Mouse (Mus musculus) layer of hippocampus, adult 9-10 months (tissue): ENCODE data around the gene Llph.
"Not testable (repeated sequence)": the region's sequence is repeated elsewhere in the genome, so short reads cannot be mapped to it uniquely, and the experiment has no call there.

Source experiments
- DNase-seq: peaks from one replicate; pipeline ENCODE4 v3.0.0; 2022; ENCODE audit warnings: low spot score

Gene Llph

DNA sequence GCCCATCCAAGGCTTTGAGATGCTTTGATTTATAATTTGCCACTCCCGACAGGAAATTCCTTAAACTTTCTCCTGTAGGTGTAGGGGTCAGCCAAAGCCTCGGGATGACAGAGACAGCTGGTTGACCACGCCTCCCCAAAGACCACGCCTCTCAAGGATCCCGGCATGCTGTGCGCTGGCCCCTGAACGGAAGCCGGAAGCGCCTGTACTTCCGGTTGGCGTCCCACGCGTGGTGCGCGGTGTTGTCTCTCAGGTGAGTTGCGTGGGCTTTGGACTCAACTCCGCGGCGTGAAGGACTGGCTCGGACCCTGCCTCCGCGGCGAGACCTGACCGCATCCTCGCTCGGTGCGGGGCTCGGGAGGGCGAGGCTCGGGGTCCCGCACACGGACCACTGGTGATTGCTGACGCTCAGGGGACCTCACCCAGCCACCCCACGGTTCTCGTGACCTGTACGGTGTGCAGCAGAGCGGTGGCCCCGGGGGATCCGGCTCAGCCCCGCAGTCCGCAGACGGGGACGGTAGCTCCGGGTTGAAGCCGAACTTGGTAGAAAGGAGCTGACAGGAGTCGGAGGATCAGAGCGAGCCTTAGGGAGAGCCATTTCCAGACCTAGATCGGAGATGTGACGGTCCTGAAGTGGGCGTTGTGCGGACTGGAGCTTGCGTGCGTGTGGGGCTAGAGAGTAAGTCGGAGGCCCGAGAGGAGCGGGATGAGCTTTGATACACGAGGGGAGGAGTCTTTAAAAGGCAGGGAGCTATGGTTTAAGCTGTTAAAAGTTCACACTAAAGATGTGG is at the start of gene Llph:
Llph (plus strand) TSS at position 200 of the 791 bp plus-strand sequence.
- DNase-seq, result no peak

DNA sequence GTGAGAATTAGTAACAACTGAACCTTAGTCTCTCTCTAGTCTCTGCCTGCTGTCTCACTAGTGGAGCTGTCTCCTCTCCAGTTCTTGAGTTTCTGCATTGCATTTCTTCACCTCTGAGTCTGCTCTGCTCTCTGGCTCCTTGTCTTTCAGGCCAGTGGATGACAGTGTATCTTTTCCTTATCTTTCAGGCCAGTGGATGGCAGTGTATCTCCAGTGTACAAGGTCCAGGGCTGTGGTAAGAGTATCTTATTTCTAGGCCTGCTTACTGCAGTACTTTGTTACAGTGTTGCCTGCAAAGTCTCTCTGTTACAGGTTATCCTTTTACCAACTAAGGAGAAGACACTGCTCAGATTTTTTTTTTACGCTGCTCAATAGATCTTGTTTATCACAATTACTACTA is 44.0 kb upstream of the Llph start:
- no peak for DNase-seq

DNA sequence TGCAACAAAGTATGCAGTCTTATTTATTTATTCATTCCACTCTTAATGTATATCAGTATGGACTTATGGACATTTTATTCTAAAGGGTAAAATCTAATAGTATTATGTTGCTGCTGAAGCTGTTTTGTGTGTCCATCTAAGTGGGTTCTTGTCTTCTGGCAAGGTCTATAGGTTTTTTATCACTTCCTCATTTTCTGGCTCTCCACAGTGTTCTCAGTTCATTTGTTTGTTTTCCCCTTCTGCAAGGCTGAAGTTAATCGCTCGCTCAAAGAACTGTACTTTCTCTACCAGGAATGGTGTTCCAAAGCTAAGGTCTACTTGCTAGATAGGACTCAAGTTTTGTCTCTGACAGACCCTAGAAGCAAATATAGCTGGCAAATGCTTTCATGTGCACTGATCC is 43.5 kb upstream of the Llph start:
- DNase-seq, result no peak

DNA sequence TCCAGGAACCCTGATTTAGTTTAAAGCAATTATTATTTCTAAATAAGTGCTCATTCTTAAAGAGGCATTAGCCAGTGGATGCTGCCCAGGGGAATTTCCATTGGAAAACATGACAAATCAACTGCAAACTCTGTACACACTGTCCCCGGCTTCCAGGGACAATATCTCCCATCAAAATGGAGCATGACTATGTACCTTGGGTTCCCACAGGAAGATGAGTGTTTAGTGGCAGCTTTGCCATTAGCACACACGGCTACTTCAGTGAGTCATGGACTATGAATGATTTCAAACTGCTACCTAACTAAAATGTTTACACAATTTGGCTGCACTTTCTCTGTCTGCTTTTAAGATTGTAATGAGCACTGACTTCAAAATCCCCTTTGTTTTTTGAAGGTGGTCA is 38.4 kb upstream of the Llph start:
- DNase-seq, result no peak

DNA sequence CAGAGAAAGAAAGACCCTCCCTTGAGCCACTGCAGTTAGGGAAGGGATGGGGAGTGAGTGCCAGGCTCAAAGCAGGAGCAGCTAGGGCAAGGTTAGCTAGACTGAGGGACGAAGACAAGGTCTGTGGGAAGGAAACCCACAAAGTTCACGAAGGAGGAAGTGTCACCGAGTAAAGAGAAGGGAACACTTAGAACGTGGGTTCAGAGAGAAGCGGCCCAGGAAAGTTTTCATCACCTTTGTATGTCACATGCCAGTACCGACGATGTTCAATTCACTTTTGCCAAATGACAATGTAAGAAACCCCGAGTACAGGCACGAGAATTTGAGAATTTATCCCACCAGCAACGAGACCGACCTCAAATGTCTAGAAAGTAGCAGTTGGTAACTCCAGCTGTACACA is 37.6 kb upstream of the Llph start:
- DNase-seq, result no peak

DNA sequence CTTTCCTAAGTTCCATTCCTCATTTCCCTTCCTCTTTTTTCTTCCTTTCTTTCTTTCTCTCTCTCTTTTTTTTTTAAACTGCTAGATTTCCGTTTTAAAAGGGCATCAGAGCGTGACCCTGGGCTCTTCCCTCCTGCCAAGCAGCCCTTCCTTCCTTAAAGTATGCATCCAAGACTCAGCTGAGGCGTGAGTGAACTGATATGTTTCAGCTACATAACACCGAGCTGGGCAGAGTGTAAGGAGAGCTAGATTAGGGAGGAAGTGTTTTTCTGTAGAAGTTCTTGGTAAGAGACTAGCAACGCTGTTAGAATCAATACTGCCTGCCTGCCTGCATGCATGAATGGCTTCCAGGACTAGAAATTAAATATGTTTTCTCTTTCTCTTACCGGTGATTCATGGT is 37.1 kb upstream of the Llph start:
- DNase-seq, result no peak

DNA sequence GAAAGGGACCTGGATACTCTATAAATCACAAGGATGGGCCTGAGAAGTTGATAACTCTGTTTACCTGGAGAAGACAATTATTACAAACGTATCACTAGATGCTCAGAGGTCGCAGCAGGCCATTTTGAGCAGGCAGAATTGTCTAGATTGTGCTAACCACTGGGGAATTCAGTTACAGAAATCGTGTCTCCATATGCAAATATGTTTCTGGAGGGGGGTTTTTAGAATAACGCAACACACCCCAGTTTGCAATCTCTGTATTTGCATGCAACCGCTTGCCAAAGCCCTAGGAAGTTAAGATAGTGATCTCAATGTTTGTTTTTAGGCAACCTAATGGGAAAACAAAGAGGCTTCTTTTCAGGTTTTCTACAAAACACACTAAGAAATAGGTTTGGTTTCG is 35.7 kb upstream of the Llph start:
- DNase-seq, result no peak

DNA sequence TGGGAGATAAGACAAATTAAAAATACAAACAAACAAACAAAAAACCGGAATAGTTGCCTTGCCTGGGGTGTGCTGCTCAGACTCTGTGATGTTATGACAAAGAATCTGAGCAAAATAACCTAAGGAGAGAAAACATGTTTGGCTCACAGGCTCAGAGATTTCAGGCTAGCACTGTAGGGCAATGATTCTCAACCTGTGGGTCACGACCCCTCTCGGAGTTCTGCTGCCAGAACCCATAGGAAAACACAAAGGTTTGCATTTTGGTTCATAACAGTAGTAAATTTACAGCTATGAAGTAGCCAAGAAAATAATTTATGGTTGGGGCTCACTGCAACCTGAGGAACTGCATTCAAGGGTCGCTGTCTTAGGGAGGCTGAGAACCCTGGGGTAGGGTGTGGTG is 34.6 kb upstream of the Llph start:
- DNase-seq, result no peak

DNA sequence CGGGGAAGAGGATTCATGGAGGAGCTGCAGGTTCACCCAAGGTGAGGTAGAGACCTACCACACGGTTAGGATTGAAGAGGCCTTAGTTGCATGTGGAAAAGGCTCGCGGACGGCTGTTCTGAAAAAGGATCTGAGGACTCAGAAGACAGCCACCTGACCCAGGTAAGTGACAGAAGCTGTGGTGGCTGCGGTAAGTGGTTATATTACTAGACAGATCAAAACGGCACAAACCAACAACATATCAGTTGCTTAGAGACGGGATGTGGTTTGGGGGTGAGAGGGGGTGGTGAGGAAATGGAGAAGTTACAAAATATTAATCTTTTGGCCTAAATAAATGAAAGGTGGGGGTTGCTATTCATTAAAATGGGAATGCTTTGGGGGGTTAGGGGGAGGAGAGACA is 33.6 kb upstream of the Llph start:
- DNase-seq, result no peak

DNA sequence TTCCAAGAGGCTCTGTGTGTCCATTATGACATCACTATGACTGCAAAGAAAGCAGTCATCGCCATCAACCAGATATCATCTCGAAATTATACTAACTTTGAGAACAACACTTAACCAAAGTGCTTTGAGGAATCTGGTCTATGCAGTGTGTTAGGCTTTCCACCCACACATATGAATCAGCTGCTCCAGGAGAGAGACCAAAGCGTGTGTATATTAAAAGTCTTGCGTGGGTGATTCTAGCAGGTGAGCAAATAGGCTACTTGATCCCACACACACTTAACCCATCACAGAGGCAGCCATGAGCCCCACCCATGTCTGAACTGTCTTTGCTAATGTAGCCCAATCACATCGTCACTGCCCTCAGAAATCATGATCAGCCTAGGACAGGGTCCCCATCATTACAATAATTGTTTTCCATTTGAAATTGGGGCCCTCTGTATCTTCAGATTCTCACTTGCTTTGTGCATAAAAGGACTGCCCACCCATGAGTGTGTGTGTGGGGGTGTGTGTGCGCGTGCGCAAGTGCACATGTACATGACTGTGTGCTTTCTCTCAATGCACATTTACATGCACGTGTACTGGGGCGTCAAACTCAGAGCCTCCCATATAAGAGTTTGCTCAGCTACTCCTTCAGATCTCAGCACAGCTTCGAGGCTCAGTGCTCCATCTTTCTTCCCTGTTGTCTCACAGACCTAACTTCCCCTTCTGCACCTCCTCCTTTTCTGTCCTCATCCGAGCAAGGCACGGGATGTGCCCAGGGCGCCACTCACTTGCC is 29.6 kb upstream of the Llph start:
- DNase-seq, result no peak

DNA sequence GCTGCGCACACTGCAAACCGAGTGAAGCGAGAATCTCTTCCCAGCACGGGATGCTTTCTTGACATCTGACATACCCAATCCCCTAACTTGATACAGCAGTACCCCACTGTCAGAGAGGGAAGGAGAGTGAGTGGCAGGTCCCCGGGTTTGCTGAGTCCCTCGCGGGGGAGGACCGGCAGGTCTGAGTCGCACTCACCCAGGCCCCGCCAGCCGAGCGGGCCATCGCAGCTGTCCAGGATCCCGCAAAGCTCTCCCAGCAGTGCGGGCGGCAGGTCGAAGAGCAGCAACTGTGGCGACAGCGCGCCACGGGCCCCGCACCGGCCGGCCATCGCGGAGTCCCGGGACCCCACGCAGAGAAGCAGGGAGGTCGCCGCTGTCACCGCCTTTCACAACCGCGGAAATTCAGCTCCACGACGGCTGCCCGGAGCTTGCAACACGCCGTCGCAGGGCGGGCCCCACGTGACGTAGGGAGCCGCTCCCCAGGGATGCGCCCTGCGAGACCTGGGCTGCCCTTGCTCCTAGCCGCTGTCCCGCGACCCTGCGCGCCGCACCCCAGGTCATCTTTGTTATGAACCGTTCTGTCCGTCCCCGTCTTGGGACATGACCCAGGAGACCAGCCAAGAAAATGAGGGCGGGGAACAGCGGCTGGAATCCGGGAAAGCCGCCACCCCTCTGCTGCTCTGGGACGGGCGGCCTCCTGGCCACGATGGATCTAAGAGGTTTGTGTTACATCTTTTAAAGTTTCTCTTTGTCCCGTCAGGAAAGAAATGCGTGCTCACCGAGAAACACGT is 25.5 kb upstream of the Llph start, which contains the start of gene Tmbim4:
Tmbim4 (plus strand) TSS at position 460 of the 791 bp plus-strand sequence.
- no peak for DNase-seq

DNA sequence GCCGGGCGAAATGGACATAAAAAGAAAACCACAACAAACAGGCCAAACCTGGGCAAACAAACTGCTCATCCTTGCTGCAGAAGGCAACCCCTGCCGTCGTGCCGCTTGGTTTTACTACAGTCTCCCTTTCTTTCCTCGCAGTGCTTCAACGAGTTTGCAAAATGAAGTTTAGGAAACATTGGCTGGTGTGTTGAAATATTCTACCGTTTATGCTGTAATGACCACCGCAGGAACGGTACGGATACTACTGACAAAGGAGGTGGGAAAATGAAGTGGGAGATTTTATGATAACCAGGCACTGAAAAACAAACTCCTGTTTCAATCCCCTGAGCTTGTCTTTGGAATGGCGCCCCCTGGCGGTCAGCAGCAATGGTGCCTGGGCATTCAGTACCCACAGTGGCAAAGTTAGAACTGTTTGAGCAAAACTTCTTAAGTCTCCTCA is 24.9 kb upstream of the Llph start, which contains the start of gene Irak3:
Irak3 (minus strand) TSS at position 170 of the 442 bp plus-strand sequence.
- DNase-seq, result peak; percentile 65

DNA sequence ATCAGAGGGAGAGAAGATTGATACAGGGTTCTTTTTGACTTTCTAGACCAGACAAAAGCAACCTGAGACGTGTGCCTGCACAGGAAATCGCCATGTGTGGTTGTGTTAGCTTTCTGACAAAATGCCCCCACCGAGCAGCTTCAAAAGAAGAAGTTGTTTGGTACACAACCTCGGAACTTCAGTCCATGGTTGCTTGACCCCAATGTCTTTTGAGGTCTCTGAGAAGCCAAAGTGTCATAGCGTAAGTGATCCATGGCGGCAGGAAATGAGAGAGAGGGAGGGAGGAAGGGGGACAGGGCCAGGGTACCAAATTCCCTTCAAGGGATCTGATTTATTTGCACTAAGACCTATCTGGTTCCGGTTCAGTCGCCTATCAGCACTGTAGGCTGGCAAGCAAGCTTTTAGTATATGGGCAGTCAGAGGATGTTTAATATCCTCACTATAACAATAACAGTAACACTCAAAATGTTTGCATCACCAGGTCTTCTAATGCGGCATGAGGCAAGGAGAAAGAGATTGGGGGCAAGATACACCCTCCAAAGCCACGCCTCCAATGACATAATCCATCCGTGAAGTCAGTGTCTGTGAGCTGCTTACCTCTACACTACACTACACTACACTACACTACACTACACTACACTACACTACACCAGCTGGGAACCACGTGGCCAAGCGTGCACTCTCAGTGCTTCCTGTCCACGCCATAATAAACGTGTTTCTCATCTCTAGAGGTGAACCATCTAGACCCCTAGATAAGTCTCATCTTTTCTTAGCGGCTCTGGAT is 24.2 kb upstream of the Llph start:
- DNase-seq, result no peak

DNA sequence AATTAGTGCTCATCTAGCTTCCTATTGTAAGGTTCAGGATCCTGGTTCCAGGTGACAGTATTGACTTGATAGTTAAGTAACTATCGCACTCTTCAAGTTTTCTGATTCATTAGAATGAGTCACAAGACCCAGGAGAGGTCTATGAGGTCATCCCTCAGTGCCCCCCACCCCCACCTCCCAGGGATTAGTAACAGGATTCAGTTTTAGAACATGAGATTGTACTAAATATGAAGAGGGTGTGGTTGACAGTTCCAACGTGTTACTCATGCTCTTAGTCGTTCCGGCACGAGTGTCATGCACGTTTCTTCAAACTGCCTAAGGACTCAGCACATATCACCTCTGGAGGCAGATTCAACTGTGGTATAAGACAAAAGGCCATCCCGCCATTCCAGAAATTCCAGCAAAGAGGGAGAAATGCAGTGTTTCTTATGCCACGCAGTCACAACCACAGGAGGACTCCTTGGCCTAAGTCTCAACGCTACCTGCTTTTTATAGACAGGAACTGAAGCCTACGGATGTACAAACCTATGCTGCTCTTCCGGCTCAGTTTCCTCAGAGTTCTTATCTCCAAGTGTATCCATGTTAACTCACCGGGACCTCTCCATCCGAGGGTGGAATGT is 22.2 kb upstream of the Llph start:
- DNase-seq, result no peak

DNA sequence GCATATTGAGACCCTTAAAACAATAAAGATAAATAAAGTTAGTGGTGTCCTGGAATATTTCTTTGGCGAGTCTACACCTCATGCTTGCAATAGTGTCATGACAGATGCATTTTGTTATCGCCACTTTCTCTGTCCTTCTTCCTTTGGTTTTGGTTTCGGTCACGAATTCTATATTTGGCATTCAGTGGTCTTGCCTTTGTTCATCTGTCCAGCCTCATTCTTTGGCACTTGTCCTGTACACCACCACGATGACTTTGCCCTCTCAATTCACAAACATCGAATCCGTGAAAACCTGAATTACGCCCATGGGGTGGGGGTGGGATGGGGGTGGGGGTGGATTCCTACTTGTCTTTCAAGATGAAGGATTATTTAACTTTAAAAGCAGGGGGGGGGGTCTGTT is 18.9 kb upstream of the Llph start:
- no peak for DNase-seq

DNA sequence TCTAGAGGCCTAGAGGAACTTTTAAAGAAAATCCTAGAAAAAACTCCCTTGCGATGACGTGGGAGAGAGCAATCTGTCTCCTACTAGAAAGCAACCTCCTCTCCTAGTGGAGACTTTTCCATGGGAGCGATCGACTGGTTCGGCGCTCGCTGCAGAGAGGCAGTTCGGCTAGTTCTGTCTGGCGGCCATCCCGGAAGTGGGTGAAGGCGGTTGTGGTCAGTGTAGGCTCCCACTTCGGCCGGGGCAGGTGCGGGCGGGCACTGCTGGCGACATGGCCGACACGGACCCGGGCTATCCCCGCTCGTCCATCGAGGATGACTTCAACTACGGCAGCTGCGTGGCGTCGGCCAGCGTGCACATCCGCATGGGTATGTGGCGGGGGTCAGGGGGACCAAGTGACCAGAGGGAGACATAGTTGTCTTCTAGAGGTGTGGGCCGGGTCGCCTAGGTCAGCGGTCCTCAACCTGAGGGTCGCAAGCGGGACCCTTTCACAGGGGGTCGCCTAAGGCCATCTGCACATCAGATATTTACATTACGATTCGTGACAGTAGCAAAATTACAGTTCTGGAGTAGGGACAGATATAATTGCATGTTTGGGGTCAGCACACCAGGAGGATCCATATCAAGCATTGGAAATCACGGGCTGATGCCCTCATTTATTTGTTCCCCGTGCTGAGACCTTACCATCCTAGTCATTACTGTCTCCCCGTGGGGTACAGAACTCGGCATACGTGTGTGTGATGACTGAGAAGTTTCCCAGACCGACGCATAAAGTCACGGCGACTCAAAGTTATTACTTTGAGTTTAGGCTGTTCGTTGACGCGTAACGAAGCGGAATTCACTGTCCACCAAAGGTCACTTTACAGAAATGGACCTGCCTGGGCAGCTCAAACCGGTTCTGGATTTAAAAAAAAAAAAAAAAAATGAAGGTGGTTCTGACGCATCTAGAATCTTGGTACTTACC is 18.0 kb upstream of the Llph start:
- DNase-seq, result peak; percentile 68

DNA sequence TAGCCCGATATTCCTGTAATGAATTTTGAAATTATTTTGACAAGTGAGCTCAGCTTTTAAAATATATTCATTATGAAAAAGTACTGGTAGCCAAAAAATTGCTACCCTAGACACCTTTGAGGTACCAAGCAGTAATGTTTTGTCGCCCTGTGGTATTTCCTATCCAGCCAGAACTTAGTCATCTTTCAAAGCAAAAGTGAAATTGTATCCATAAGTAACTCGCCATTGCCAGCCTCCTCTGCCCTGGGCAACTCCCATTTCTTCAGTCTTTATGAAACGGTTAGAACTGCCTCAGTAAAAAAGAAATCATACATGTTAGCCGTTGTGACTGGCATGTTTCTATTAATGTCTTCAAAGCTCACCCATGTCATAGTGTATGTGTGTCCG is 17.3 kb upstream of the Llph start:
- no peak for DNase-seq

DNA sequence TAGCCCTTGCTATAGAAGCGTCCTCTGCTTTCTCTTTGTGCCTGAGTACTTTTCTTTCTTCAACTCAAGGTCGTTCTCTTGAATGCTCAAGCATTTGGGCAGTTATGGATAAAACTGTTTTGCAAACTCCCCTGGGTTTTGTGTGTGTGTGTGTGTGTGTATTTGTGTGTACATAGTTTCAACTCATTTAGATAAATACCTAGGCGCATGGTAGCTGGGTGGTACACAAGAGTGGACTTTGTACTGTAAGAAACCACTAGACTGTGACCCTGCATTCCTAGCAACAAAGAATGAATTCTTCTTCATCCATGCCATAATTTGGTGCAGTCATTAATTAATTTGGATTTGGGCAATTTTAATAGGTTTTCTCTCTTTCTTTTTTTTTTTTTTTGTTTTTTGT is 16.8 kb upstream of the Llph start:
- no peak for DNase-seq

DNA sequence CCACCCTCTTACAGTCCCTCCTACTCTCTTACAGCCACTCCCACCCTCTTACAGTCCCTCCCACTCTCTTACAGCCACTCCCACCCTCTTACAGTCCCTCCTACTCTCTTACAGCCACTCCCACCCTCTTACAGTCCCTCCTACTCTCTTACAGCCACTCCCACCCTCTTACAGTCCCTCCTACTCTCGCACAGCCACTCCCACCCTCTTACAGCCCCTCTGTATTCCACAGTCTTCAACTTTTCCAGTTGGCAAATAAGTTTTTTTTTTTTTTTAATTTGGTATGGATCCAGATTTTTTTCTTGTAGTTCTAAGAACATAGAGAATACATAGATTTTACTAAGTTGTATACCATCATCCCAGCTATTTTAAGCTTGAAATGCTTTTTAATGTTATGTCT is 9.8 kb upstream of the Llph start:
- DNase-seq, result not testable (repeated sequence)

DNA sequence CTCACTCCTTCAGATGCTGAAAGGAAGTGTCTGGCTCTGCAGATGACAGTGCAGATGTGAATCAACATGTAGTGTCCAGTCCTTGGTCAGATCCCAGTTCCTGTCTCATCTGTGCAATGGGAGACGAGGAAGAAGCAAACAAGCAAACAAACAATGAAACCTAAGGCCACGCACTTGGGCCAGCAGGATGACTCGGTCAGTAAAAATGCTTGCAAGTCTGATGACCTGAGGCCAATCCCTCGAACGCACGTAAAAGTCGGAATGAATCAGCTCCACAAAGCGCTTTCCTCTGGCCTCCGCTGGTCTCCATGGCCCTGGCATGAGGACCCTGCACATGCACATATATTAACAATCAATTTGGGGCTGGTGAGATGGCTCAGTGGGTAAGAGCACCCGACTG is 7.9 kb upstream of the Llph start:
- DNase-seq, result no peak
